Mouse (Mus musculus) ES-Bruce4 (cell line): ENCODE results near the gene Prrc2c.

Experiments used
- CTCF ChIP-seq: IDR thresholded peaks from one replicate; pipeline ENCODE4 v1.8.1; 2011; ENCODE audit warnings: low read depth, low read length
- POLR2A ChIP-seq: IDR thresholded peaks from one replicate; pipeline ENCODE4 v1.8.1; 2011; ENCODE audit warnings: low read length; ENCODE audit not compliant: insufficient read depth

DNA sequence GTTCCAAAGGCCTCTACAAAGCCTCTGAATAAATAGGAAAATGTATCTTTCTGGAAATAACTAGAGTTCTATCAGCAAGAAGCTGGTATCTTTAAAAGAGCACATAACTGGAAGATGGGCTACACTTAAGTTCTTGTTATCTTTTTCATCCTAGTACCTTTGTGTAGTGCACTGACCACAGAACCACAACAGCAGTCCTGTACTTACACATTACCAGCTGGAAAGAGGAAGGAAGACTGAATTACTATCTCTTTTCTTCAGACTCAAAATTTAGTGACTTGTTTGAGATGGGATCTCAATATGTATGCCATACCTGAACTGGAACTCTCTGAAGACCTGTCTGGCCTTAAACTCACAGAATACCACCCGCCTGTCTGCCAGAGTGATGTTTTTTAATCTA is 6.1 kb downstream of the Prrc2c start:
- no peak for TF ChIP-seq CTCF
- TF ChIP-seq POLR2A: no peak
